Mouse (Mus musculus) adrenal gland, postnatal 10 days (tissue): ENCODE data around the gene Olfr545. TPM values are rescaled to one million over a fixed set of nuclear protein-coding genes. Genes with fewer than 3 reads are reported as not detected.
"Not testable (repeated sequence)": the region's sequence is repeated elsewhere in the genome, so short reads cannot be mapped to it uniquely, and the experiment has no call there.

ENCODE experiments used
- DNase-seq: peaks from one replicate; pipeline ENCODE4 v3.0.0; 2021; ENCODE audit warnings: mixed read lengths
- long read RNA-seq, 2 experiments: library from polyadenylated mRNA; stranded (forward); transcript quantifications; one replicate each; pipeline ENCODE4 v2.0.0; 2021
- total RNA-seq, 2 experiments: library from RNA; stranded (reverse); gene quantifications; 2 replicates each; pipeline ENCODE4 v1.2.3; 2021

Gene Olfr545
- total RNA-seq: not detected
- long read RNA-seq, experiment 1: 0 reads
- long read RNA-seq, experiment 2: 0 reads

GRCm38 (mm10) chr7:102499473-102499872 lies at the start of gene Olfr545:
Gene Olfr545 (minus strand): TSS chr7:102499573.
- no peak for DNase-seq

- no peak for DNase-seq
Measured at GRCm38 (mm10) chr7:102541251-102541650, 41.9 kb upstream of the Olfr545 start.

- DNase-seq: no peak
Measured at GRCm38 (mm10) chr7:102540596-102540995, 41.2 kb upstream of the Olfr545 start, which contains the start of gene Olfr548-ps1. Gene Olfr548-ps1 (plus strand): TSS chr7:102540896.

- no peak for DNase-seq
Measured at GRCm38 (mm10) chr7:102534449-102534848, 35.1 kb upstream of the Olfr545 start, which contains the start of gene Olfr547. Gene Olfr547 (plus strand): TSS chr7:102534749.

GRCm38 (mm10) chr7:102529052-102529451 lies 29.7 kb upstream of the Olfr545 start:
- no peak for DNase-seq

GRCm38 (mm10) chr7:102517051-102517335 lies 17.6 kb upstream of the Olfr545 start:
- no peak for DNase-seq

GRCm38 (mm10) chr7:102516261-102517050 lies 17.1 kb upstream of the Olfr545 start:
- DNase-seq: peak; percentile 72

GRCm38 (mm10) chr7:102514144-102514543 lies 14.8 kb upstream of the Olfr545 start:
- DNase-seq: no peak

GRCm38 (mm10) chr7:102512814-102513435 lies 13.6 kb upstream of the Olfr545 start:
- peak; percentile 96 for DNase-seq

GRCm38 (mm10) chr7:102511927-102512326 lies 12.6 kb upstream of the Olfr545 start:
- no peak for DNase-seq

GRCm38 (mm10) chr7:102509726-102510125 lies 10.4 kb upstream of the Olfr545 start:
- no peak for DNase-seq

GRCm38 (mm10) chr7:102508666-102509065 lies 9.3 kb upstream of the Olfr545 start:
- DNase-seq: no peak

GRCm38 (mm10) chr7:102508066-102508465 lies 8.7 kb upstream of the Olfr545 start:
- no peak for DNase-seq

- peak; percentile 84 for DNase-seq
Measured at GRCm38 (mm10) chr7:102506848-102507247, 7.5 kb upstream of the Olfr545 start.

GRCm38 (mm10) chr7:102501986-102502385 lies 2.6 kb upstream of the Olfr545 start:
- no peak for DNase-seq

GRCm38 (mm10) chr7:102494416-102494815 lies 5.0 kb downstream of the Olfr545 start:
- not testable (repeated sequence) for DNase-seq

- DNase-seq: no peak
Measured at GRCm38 (mm10) chr7:102488161-102488560, 11.2 kb downstream of the Olfr545 start, which contains the start of gene Olfr544. Gene Olfr544 (minus strand): TSS chr7:102488313.

- no peak for DNase-seq
Measured at GRCm38 (mm10) chr7:102486105-102486504, 13.3 kb downstream of the Olfr545 start.

- DNase-seq: not testable (repeated sequence)
Measured at GRCm38 (mm10) chr7:102484766-102485165, 14.6 kb downstream of the Olfr545 start.

GRCm38 (mm10) chr7:102483665-102484064 lies 15.7 kb downstream of the Olfr545 start:
- DNase-seq: peak; percentile 18

- no peak for DNase-seq
Measured at GRCm38 (mm10) chr7:102481579-102481978, 17.8 kb downstream of the Olfr545 start, which contains the start of gene Olfr543. Gene Olfr543 (minus strand): TSS chr7:102481679.

- DNase-seq: no peak
Measured at GRCm38 (mm10) chr7:102480821-102481220, 18.6 kb downstream of the Olfr545 start.

GRCm38 (mm10) chr7:102479368-102480078 lies 19.9 kb downstream of the Olfr545 start:
- DNase-seq: peak; percentile 77
